Mouse (Mus musculus) 3134 (cell line): Measurements from ENCODE around the gene Lrig3.
A peak's percentile ranks its signal among the peaks of the same experiment; 100 is the strongest.

Experiments
- DNase-seq: peaks from one replicate; pipeline ENCODE4 v3.0.0-alpha.2; 2011; ENCODE audit warnings: low spot score; ENCODE audit not compliant: insufficient read length; ENCODE audit errors: extremely low read depth

Lrig3 gene

GRCm38 (mm10) chr10:125965968-125966480, at the start of gene Lrig3:
Gene Lrig3 (plus strand): TSS chr10:125966168.
- peak; percentile 80 for DNase-seq

- no peak for DNase-seq
Measured at GRCm38 (mm10) chr10:125916781-125917180, 49.2 kb upstream of the Lrig3 start.

- DNase-seq = no peak
Measured at GRCm38 (mm10) chr10:125917436-125917871, 48.5 kb upstream of the Lrig3 start.

- DNase-seq = no peak
Measured at GRCm38 (mm10) chr10:125918994-125919393, 47.0 kb upstream of the Lrig3 start.

- DNase-seq = no peak
Measured at GRCm38 (mm10) chr10:125921654-125922446, 44.1 kb upstream of the Lrig3 start.

- no peak for DNase-seq
Measured at GRCm38 (mm10) chr10:125929961-125930360, 36.0 kb upstream of the Lrig3 start.

GRCm38 (mm10) chr10:125933388-125933787, 32.6 kb upstream of the Lrig3 start:
- DNase-seq = no peak

- DNase-seq = no peak
Measured at GRCm38 (mm10) chr10:125934095-125934494, 31.9 kb upstream of the Lrig3 start.

- no peak for DNase-seq
Measured at GRCm38 (mm10) chr10:125937517-125938497, 28.2 kb upstream of the Lrig3 start.

GRCm38 (mm10) chr10:125938528-125939402, 27.2 kb upstream of the Lrig3 start:
- no peak for DNase-seq

- DNase-seq = peak; percentile 38
Measured at GRCm38 (mm10) chr10:125940316-125941059, 25.5 kb upstream of the Lrig3 start.

- no peak for DNase-seq
Measured at GRCm38 (mm10) chr10:125943098-125943497, 22.9 kb upstream of the Lrig3 start.

GRCm38 (mm10) chr10:125944762-125945504, 21.0 kb upstream of the Lrig3 start:
- no peak for DNase-seq

- no peak for DNase-seq
Measured at GRCm38 (mm10) chr10:125948842-125949474, 17.0 kb upstream of the Lrig3 start.

- DNase-seq = no peak
Measured at GRCm38 (mm10) chr10:125951633-125952032, 14.3 kb upstream of the Lrig3 start.

- no peak for DNase-seq
Measured at GRCm38 (mm10) chr10:125954343-125954742, 11.6 kb upstream of the Lrig3 start.

- DNase-seq = no peak
Measured at GRCm38 (mm10) chr10:125954747-125955530, 11.0 kb upstream of the Lrig3 start.
